Mouse (Mus musculus): ENCODE measurements around the gene Tmem33.

The Tmem33 gene

DNA sequence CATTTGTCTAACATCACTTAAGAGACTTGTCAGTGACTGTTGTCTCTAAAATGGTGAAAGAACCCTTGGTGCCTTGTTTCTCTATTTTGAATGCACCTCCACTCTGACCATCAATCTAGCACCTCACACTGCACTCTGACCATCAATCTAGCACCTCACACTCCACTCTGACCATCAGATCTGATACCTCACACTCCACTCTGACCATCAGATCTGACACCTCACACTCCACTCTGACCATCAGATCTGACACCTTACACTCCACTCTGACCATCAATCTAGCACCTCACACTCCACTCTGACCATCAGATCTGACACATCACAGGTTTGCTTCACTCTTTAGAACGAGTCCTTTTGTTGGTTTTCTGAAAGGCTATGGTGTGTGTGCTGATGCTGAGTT lies 63.7 kb downstream of the Tmem33 start:
- DNase-seq (ENCODE audit: low spot score): no peak

DNA sequence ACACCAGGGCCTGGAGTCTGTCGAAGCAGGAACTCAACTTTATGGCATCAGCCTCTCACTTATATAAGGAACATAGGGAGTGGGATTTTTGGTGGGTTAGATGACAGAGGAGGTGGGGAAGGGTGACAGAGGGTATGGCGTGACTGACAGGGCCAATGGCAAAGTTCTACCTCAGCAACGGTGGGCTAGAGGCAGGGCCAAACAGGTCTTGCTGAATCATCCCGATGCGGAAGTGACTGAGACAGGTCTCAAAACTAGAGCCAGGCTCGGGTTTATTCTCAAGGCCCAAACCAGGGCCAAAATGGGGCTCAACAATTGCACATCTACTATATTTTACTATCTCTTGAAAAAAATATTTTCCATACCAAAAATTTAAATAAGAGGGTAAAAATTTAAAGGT lies 80.4 kb downstream of the Tmem33 start:
- no peak for DNase-seq (ENCODE audit: low spot score)

All from c-Kit-positive CD71-positive TER-119-positive erythroid progenitor cells, embryonic 14.5 days (primary cell).